Mouse (Mus musculus) lung, embryonic 14.5 days (tissue): Measurements from ENCODE around the gene Apbb1ip. TPM values are rescaled to one million over a fixed set of nuclear protein-coding genes. Genes with fewer than 3 reads are reported as not detected.

Source experiments
- ATAC-seq: fragments of 200-750 bp; cut with Nextera tagmentation; 2 replicates; pipeline ENCODE4 v1.8.0; 2017; ENCODE audit warnings: mild to moderate bottlenecking, moderate TSS enrichment, moderate library complexity; ENCODE audit not compliant: insufficient read depth
- DNase-seq: peaks from one replicate; pipeline ENCODE4 v3.0.0-alpha.2; 2015
- H3K27ac ChIP-seq: fragments of 300-500 bp; sonication (generic); 2 replicates; pipeline ENCODE4 v1.5.1; 2014; ENCODE audit warnings: low read depth, mild to moderate bottlenecking, moderate library complexity
- H3K27me3 ChIP-seq: fragments of 300-500 bp; sonication (generic); 2 replicates; pipeline ENCODE4 v1.6.1; 2014; ENCODE audit warnings: low read length, control low read depth; ENCODE audit not compliant: insufficient read depth
- H3K36me3 ChIP-seq: fragments of 300-500 bp; sonication (generic); 2 replicates; pipeline ENCODE4 v1.6.1; 2014; ENCODE audit warnings: control low read depth; ENCODE audit not compliant: insufficient read depth
- H3K4me1 ChIP-seq: fragments of 300-500 bp; sonication (generic); 2 replicates; pipeline ENCODE4 v1.6.1; 2014; ENCODE audit warnings: antibody characterized with exemption, control low read depth; ENCODE audit not compliant: insufficient read depth
- H3K4me2 ChIP-seq: fragments of 300-500 bp; sonication (generic); 2 replicates; pipeline ENCODE4 v1.6.1; 2014; ENCODE audit warnings: mild to moderate bottlenecking
- H3K4me3 ChIP-seq: fragments of 300-500 bp; sonication (generic); 2 replicates; pipeline ENCODE4 v1.5.1; 2014; ENCODE audit warnings: low read depth, low read length
- H3K9ac ChIP-seq: fragments of 300-500 bp; sonication (generic); 2 replicates; pipeline ENCODE4 v1.6.1; 2014
- H3K9me3 ChIP-seq: fragments of 300-500 bp; sonication (generic); 2 replicates; pipeline ENCODE4 v1.6.1; 2016; ENCODE audit warnings: low read depth, low read length, control low read depth
- CTCF ChIP-seq: IDR thresholded peaks from 2 replicates; pipeline ENCODE4 v1.5.1; 2016; ENCODE audit warnings: antibody characterized with exemption, low read depth
- WGBS: fragments of 180-500 bp; shearing (Covaris S2); extraction: QIAGEN DNeasy Blood & Tissue Kit; methylation state at CpG from one replicate; pipeline ENCODE4 v1.1.7; 2014; 5-methylcytosine and 5-hydroxymethylcytosine counted together
- polyA plus RNA-seq: library from polyadenylated mRNA; unstranded; fragments of >200 nt; fragmentation: Nextera tagmentation; extraction: Ambion mirVana; gene quantifications from 2 replicates; pipeline ENCODE4 v1.2.1, GENCODE M21; 2014

The Apbb1ip gene
- polyA plus RNA-seq, 1 experiment from 2014 or later = 1.0 TPM

GRCm38 (mm10) chr2:22758310-22758972, 15.5 kb upstream of the Apbb1ip start:
- DNase-seq (peak; percentile 83), ATAC-seq (peak; percentile 62; the same call in 1 of the 2 replicates)
- Histone ChIP-seq H3K4me1 (no peaks in the 10 kb centered on the region), H3K4me2 (no peak overlapping the region), H3K9me3 (no peaks in the 10 kb centered on the region), H3K9ac (no peak overlapping the region), H3K4me3 (no peak overlapping the region), H3K27me3 (no peaks in the 10 kb centered on the region), H3K27ac (no peak overlapping the region), H3K36me3 (no peaks in the 10 kb centered on the region)
- TF ChIP-seq CTCF = peak; percentile 77
- 33% methylated on average over 6 of the region's 6 CpGs for WGBS

- ATAC-seq (no peak), DNase-seq (no peak)
- Histone ChIP-seq H3K27ac (no peak overlapping the region), H3K27me3 (no peaks in the 10 kb centered on the region), H3K36me3 (no peaks in the 10 kb centered on the region), H3K4me3 (no peak overlapping the region), H3K9me3 (no peaks in the 10 kb centered on the region), H3K9ac (no peak overlapping the region), H3K4me1 (no peaks in the 10 kb centered on the region), H3K4me2 (no peak overlapping the region)
- WGBS = 26% methylated on average over 2 of the region's 2 CpGs
- TF ChIP-seq CTCF = no peak
These were observed 13.4 kb upstream of the Apbb1ip start for GRCm38 (mm10) chr2:22760452-22760851.

- ATAC-seq (no peak), DNase-seq (no peak)
- no peak for TF ChIP-seq CTCF
- no peak overlapping the region for H3K4me3 ChIP-seq
- no peaks in the 10 kb centered on the region for H3K27me3 ChIP-seq
- H3K4me1 ChIP-seq = no peaks in the 10 kb centered on the region
- H3K9me3 ChIP-seq = no peaks in the 10 kb centered on the region
- H3K4me2 ChIP-seq = no peak overlapping the region
- H3K36me3 ChIP-seq = no peaks in the 10 kb centered on the region
- H3K9ac ChIP-seq = no peak overlapping the region
- 53% methylated on average over 7 of the region's 7 CpGs for WGBS
- H3K27ac ChIP-seq = no peak overlapping the region
These were observed 12.8 kb upstream of the Apbb1ip start for GRCm38 (mm10) chr2:22761103-22761521.

GRCm38 (mm10) chr2:22764774-22765387, 9.0 kb upstream of the Apbb1ip start:
- DNase-seq (no peak), ATAC-seq (no peak)
- H3K9ac ChIP-seq = no peak overlapping the region
- WGBS = 76% methylated on average over 5 of the region's 5 CpGs
- H3K4me3 ChIP-seq = no peak overlapping the region
- no peak for TF ChIP-seq CTCF
- no peaks in the 10 kb centered on the region for H3K4me1 ChIP-seq
- no peaks in the 10 kb centered on the region for H3K36me3 ChIP-seq
- no peak overlapping the region for H3K4me2 ChIP-seq
- no peaks in the 10 kb centered on the region for H3K27me3 ChIP-seq
- H3K27ac ChIP-seq = no peak overlapping the region
- H3K9me3 ChIP-seq = no peaks in the 10 kb centered on the region

- H3K9me3 ChIP-seq = no peaks in the 10 kb centered on the region
- no peak overlapping the region for H3K4me3 ChIP-seq
- DNase-seq (no peak), ATAC-seq (no peak)
- H3K27ac ChIP-seq = no peak overlapping the region
- H3K4me2 ChIP-seq = no peak overlapping the region
- no peak for TF ChIP-seq CTCF
- H3K27me3 ChIP-seq = no peaks in the 10 kb centered on the region; the same call in 1 of the 2 replicates
- no peaks in the 10 kb centered on the region for H3K4me1 ChIP-seq
- no peak overlapping the region for H3K9ac ChIP-seq
- H3K36me3 ChIP-seq = no peaks in the 10 kb centered on the region
These were observed 2.6 kb upstream of the Apbb1ip start for GRCm38 (mm10) chr2:22771311-22771710.

GRCm38 (mm10) chr2:22774181-22774751, 372 bp downstream of the Apbb1ip start:
- no peaks in the 10 kb centered on the region for H3K9me3 ChIP-seq
- H3K4me2 ChIP-seq = peak overlapping the region; percentile 75
- under 1% methylated on average over 28 of the region's 28 CpGs for WGBS
- H3K4me1 ChIP-seq = no peaks in the 10 kb centered on the region
- H3K36me3 ChIP-seq = no peaks in the 10 kb centered on the region
- peak overlapping the region; percentile 34 for H3K9ac ChIP-seq
- DNase-seq = peak; percentile 73
- H3K27me3 ChIP-seq = no peaks in the 10 kb centered on the region; the same call in 1 of the 2 replicates
- peak; percentile 92 for ATAC-seq
- no peak; the same call in 1 of the 2 replicates for TF ChIP-seq CTCF
- H3K4me3 ChIP-seq = peak overlapping the region; percentile 34
- H3K27ac ChIP-seq = no peak overlapping the region

- no peak overlapping the region for H3K9ac ChIP-seq
- H3K4me3 ChIP-seq = peak overlapping the region; percentile 4; the same call in 1 of the 2 replicates
- no peak overlapping the region for H3K27ac ChIP-seq
- H3K36me3 ChIP-seq = no peaks in the 10 kb centered on the region
- H3K9me3 ChIP-seq = no peaks in the 10 kb centered on the region
- no peaks in the 10 kb centered on the region; the same call in 1 of the 2 replicates for H3K27me3 ChIP-seq
- H3K4me2 ChIP-seq = peak overlapping the region; percentile 75; the same call in 1 of the 2 replicates
- H3K4me1 ChIP-seq = no peaks in the 10 kb centered on the region
- DNase-seq = no peak
- no peak for TF ChIP-seq CTCF
- WGBS = 38% methylated on average over 8 of the region's 8 CpGs
- no peak for ATAC-seq
These were observed 1.3 kb downstream of the Apbb1ip start for GRCm38 (mm10) chr2:22775213-22775612.
